Mouse (Mus musculus) ES-E14 (cell line): ENCODE measurements around the gene Ilf2.

Experiments
- HCFC1 ChIP-seq: IDR thresholded peaks from 2 replicates; pipeline ENCODE4 v1.6.1; 2012; ENCODE audit warnings: low read length, inconsistent platforms, borderline replicate concordance; ENCODE audit not compliant: insufficient read depth
- MAFK ChIP-seq: IDR thresholded peaks from 2 replicates; pipeline ENCODE4 v1.6.1; 2014; ENCODE audit warnings: mild to moderate bottlenecking, low read depth, low read length, inconsistent platforms; ENCODE audit not compliant: insufficient read depth
- ZC3H11A ChIP-seq: IDR thresholded peaks from 2 replicates; pipeline ENCODE4 v1.6.1; 2012; ENCODE audit warnings: low read depth, mild to moderate bottlenecking, inconsistent platforms, low read length, borderline replicate concordance
- ZNF384 ChIP-seq: IDR thresholded peaks from 2 replicates; pipeline ENCODE4 v1.6.1; 2012; ENCODE audit warnings: low read depth, low read length, inconsistent platforms

GRCm38 (mm10) chr3:90505216-90505615 is 29.3 kb downstream of the Ilf2 start:
- TF ChIP-seq HCFC1 (no peak), ZC3H11A (no peak), ZNF384 (no peak), MAFK (no peak)
